Mouse (Mus musculus): Measurements from ENCODE around the gene Rgl2. TPM values are rescaled to one million over a fixed set of nuclear protein-coding genes. Genes with fewer than 3 reads are reported as not detected.

The Rgl2 gene
- total RNA-seq, 1 experiment = 65.8 TPM

DNA sequence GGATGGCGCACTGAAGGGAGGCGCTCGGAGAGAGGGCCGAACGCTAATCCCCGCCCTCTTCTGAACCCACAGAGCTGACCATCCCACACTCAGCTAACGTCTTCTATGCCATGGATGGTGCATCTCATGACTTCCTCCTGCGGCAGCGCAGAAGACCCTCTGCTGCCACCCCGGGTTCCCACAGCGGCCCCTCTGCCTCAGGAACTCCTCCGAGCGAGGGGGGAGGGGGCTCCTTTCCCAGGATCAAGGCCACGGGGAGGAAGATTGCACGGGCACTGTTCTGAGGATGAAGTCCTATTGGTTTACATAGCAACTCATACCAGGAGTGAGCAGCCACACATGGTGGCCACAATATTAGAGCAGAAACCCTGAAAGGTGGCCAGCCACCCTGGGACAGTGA lies 7.7 kb downstream of the Rgl2 start:
- H3K4me3 ChIP-seq (ENCODE audit: insufficient read depth in 1 of 2, low read depth in 1 of 2, low read length in 2 of 2, poor library complexity in 1 of 2, severe bottlenecking in 1 of 2) = no peak overlapping the region
- DNase-seq (ENCODE audit: low read depth, low spot score) = no peak
- H3K9ac ChIP-seq (ENCODE audit: insufficient read depth, low read depth, low read length, poor library complexity, severe bottlenecking) = peak overlapping the region; percentile 7; the same call in 1 of the 2 replicates
- no peak overlapping the region for H3K27ac ChIP-seq (ENCODE audit: insufficient read depth, low read depth, low read length, poor library complexity, severe bottlenecking)
- in situ Hi-C loops (cut with MboI; ENCODE audit: low sequenced_read_pairs in 2 of 2, unreplicated experiment in 2 of 2) = no loop called here
- no peak for TF ChIP-seq ZC3H11A (IDR thresholded peaks at IDR 0.05; ENCODE audit: borderline replicate concordance, low read depth, low read length)
- no peak for TF ChIP-seq ZNF384 (IDR thresholded peaks at IDR 0.05; ENCODE audit: low read depth, low read length)
- no peak for TF ChIP-seq HCFC1 (IDR thresholded peaks at IDR 0.05; ENCODE audit: borderline replicate concordance, insufficient read depth, low read length)
- H3K36me3 ChIP-seq (ENCODE audit: control insufficient read depth, insufficient read depth, low read length, poor library complexity, severe bottlenecking) = peaks cover 37% of the 10 kb centered on the region
- H3K9me3 ChIP-seq (ENCODE audit: control insufficient read depth, insufficient read depth, low read depth, low read length) = no peaks in the 10 kb centered on the region
- H3K4me1 ChIP-seq (ENCODE audit: control insufficient read depth in 2 of 2, insufficient read depth in 2 of 2, low read length in 2 of 2, poor library complexity in 1 of 2) = peaks cover 3 to 33% of the 10 kb centered on the region in 2 experiments; a peak in 2 of 4 replicates

DNA sequence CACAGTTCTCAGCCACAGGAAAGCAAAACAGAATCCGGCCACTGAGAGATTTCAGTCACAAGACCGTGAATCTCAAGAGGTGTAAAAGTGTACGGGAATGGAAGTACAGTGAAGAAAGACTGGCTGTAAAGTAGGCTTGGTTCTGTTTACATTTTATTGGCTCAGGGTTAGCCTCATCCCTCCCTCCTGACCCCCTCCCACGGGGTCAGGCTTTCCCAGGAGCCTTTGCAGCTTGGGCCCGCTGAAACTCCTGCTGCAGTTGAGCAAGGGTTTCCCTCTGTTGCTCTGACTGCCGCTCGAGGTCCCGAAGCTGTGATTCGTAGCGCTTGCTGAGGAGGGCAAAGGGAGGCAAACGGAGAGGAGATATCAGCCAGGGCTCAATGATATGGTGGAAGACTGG lies 9.4 kb downstream of the Rgl2 start:
- Histone ChIP-seq H3K4me3 (ENCODE audit: insufficient read depth in 1 of 2, low read depth in 1 of 2, low read length in 2 of 2, poor library complexity in 1 of 2, severe bottlenecking in 1 of 2) (peak overlapping the region; percentile 87 to 96; a peak in 3 of 4 replicates), H3K27ac (ENCODE audit: insufficient read depth, low read depth, low read length, poor library complexity, severe bottlenecking) (no peak overlapping the region), H3K9ac (ENCODE audit: insufficient read depth, low read depth, low read length, poor library complexity, severe bottlenecking) (peak overlapping the region; percentile 93; the same call in 1 of the 2 replicates), H3K4me1 (ENCODE audit: control insufficient read depth in 2 of 2, insufficient read depth in 2 of 2, low read length in 2 of 2, poor library complexity in 1 of 2) (peaks cover 3 to 26% of the 10 kb centered on the region in 2 experiments; a peak in 2 of 4 replicates), H3K36me3 (ENCODE audit: control insufficient read depth, insufficient read depth, low read length, poor library complexity, severe bottlenecking) (peaks cover 41% of the 10 kb centered on the region), H3K9me3 (ENCODE audit: control insufficient read depth, insufficient read depth, low read depth, low read length) (no peaks in the 10 kb centered on the region)
- in situ Hi-C loops (cut with MboI; ENCODE audit: low sequenced_read_pairs in 2 of 2, unreplicated experiment in 2 of 2) = no loop called here
- TF ChIP-seq ZNF384 (IDR thresholded peaks at IDR 0.05; ENCODE audit: low read depth, low read length) (no peak), CHD2 (IDR thresholded peaks at IDR 0.05; ENCODE audit: low read depth, low read length) (no peak), HCFC1 (IDR thresholded peaks at IDR 0.05; ENCODE audit: borderline replicate concordance, insufficient read depth, low read length) (no peak), ZC3H11A (IDR thresholded peaks at IDR 0.05; ENCODE audit: borderline replicate concordance, low read depth, low read length) (no peak), MAFK (IDR thresholded peaks at IDR 0.05; ENCODE audit: insufficient read depth, low read depth, low read length) (no peak)
- no peak for DNase-seq (ENCODE audit: low read depth, low spot score)

- in situ Hi-C loops (cut with MboI; ENCODE audit: low sequenced_read_pairs in 2 of 2, unreplicated experiment in 2 of 2) = no loop called here
- Histone ChIP-seq H3K36me3 (ENCODE audit: control insufficient read depth, insufficient read depth, low read length, poor library complexity, severe bottlenecking) (peaks cover 48% of the 10 kb centered on the region), H3K9me3 (ENCODE audit: control insufficient read depth, insufficient read depth, low read depth, low read length) (no peaks in the 10 kb centered on the region), H3K4me1 (ENCODE audit: control insufficient read depth in 2 of 2, insufficient read depth in 2 of 2, low read length in 2 of 2, poor library complexity in 1 of 2) (peaks cover 3 to 14% of the 10 kb centered on the region in 2 experiments; a peak in 2 of 4 replicates), H3K27ac (ENCODE audit: insufficient read depth, low read depth, low read length, poor library complexity, severe bottlenecking) (0 out of 2 replicates have a peak within 1 kb of the TSS, but pooled peaks have one; percentile 20), H3K4me3 (ENCODE audit: insufficient read depth in 1 of 2, low read depth in 1 of 2, low read length in 2 of 2, poor library complexity in 1 of 2, severe bottlenecking in 1 of 2) (peak within 1 kb of the TSS; percentile 87 to 96), H3K9ac (ENCODE audit: insufficient read depth, low read depth, low read length, poor library complexity, severe bottlenecking) (peak within 1 kb of the TSS; percentile 93)
- peak; percentile 92 for DNase-seq (ENCODE audit: low read depth, low spot score)
- TF ChIP-seq ZC3H11A (IDR thresholded peaks at IDR 0.05; ENCODE audit: borderline replicate concordance, low read depth, low read length) (no peak), HCFC1 (IDR thresholded peaks at IDR 0.05; ENCODE audit: borderline replicate concordance, insufficient read depth, low read length) (peak; percentile 95), ZNF384 (IDR thresholded peaks at IDR 0.05; ENCODE audit: low read depth, low read length) (no peak), MAFK (IDR thresholded peaks at IDR 0.05; ENCODE audit: insufficient read depth, low read depth, low read length) (no peak), CHD2 (IDR thresholded peaks at IDR 0.05; ENCODE audit: low read depth, low read length) (peak; percentile 86)
Measured at GRCm38 (mm10) chr17:33940206-33940805, 11.0 kb downstream of the Rgl2 start, which contains the start of the genes Pfdn6 and Wdr46. Pfdn6 (minus strand) TSS chr17:33940343. Wdr46 (plus strand) TSS chr17:33940660.

DNA sequence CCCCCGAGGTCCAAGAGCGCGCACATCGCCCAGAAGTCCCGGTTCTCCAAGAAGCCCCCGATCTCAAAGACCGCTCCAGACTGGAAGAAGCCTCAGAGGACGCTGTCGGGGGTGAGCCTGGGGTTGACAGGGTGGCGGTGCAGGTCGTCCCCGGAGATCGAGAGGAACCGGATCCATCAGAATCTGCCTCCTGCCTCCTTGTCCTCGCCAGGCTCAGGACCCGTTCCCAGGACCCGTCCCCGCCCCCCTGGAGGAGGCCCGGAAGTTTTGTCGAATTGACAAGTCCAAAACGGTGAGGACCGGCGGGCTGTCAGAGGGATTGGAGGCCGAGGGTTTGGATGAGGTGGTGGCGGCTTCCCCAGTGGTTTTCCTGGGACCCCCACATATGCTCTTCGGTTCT lies 11.6 kb downstream of the Rgl2 start:
- peaks cover 3 to 11% of the 10 kb centered on the region in 2 experiments; a peak in 2 of 4 replicates for H3K4me1 ChIP-seq (ENCODE audit: control insufficient read depth in 2 of 2, insufficient read depth in 2 of 2, low read length in 2 of 2, poor library complexity in 1 of 2)
- peaks cover 43% of the 10 kb centered on the region for H3K36me3 ChIP-seq (ENCODE audit: control insufficient read depth, insufficient read depth, low read length, poor library complexity, severe bottlenecking)
- DNase-seq (ENCODE audit: low read depth, low spot score) = no peak
- H3K9ac ChIP-seq (ENCODE audit: insufficient read depth, low read depth, low read length, poor library complexity, severe bottlenecking) = peak overlapping the region; percentile 88
- peak overlapping the region; percentile 87 to 96 for H3K4me3 ChIP-seq (ENCODE audit: insufficient read depth in 1 of 2, low read depth in 1 of 2, low read length in 2 of 2, poor library complexity in 1 of 2, severe bottlenecking in 1 of 2)
- in situ Hi-C loops (cut with MboI; ENCODE audit: low sequenced_read_pairs in 2 of 2, unreplicated experiment in 2 of 2) = no loop called here
- no peaks in the 10 kb centered on the region for H3K9me3 ChIP-seq (ENCODE audit: control insufficient read depth, insufficient read depth, low read depth, low read length)
- TF ChIP-seq ZNF384 (IDR thresholded peaks at IDR 0.05; ENCODE audit: low read depth, low read length) (no peak), CHD2 (IDR thresholded peaks at IDR 0.05; ENCODE audit: low read depth, low read length) (no peak), ZC3H11A (IDR thresholded peaks at IDR 0.05; ENCODE audit: borderline replicate concordance, low read depth, low read length) (no peak), MAFK (IDR thresholded peaks at IDR 0.05; ENCODE audit: insufficient read depth, low read depth, low read length) (no peak), HCFC1 (IDR thresholded peaks at IDR 0.05; ENCODE audit: borderline replicate concordance, insufficient read depth, low read length) (no peak)
- no peak overlapping the region for H3K27ac ChIP-seq (ENCODE audit: insufficient read depth, low read depth, low read length, poor library complexity, severe bottlenecking)
